Mouse (Mus musculus): Measurements from ENCODE around the gene Wscd2. TPM values are rescaled to one million over a fixed set of nuclear protein-coding genes. Genes with fewer than 3 reads are reported as not detected.

The Wscd2 gene
- total and polyA plus RNA-seq, 3 experiments = 0.27 TPM; not detected in 2

GRCm38 (mm10) chr5:113521037-113521436, 30.9 kb downstream of the Wscd2 start:
- H3K27me3 ChIP-seq (ENCODE audit: insufficient read depth, low read length) = no peaks in the 10 kb centered on the region
- TF ChIP-seq TAL1 (conservative IDR thresholded peaks at IDR 0.05; ENCODE audit: low read depth, low read length) = no peak
- TF ChIP-seq POLR2AphosphoS5 (IDR thresholded peaks at IDR 0.05; ENCODE audit: insufficient replicate concordance, low read depth, low read length) = no peak
- no peak for TF ChIP-seq CTCF (IDR thresholded peaks at IDR 0.05; ENCODE audit: low read depth, low read length)
- no peak for TF ChIP-seq GATA1 (IDR thresholded peaks at IDR 0.05; ENCODE audit: borderline replicate concordance, low read length)
- TF ChIP-seq GATA2 (IDR thresholded peaks at IDR 0.05; ENCODE audit: borderline replicate concordance, low read depth, low read length) = no peak
- no peak overlapping the region for H3K4me3 ChIP-seq (ENCODE audit: low read depth, low read length)
- H3K9me3 ChIP-seq (replicated peaks) = peaks cover 52% of the 10 kb centered on the region
- ATAC-seq (ENCODE audit: extremely low read depth, insufficient number of reproducible peaks, low FRiP score, poor library complexity, severe bottlenecking) (no peak), DNase-seq (ENCODE audit: low spot score) (no peak)
- no peaks in the 10 kb centered on the region for H3K36me3 ChIP-seq (replicated peaks)
- no peaks in the 10 kb centered on the region for H3K4me1 ChIP-seq (ENCODE audit: insufficient read depth, low read depth, low read length)

DNA sequence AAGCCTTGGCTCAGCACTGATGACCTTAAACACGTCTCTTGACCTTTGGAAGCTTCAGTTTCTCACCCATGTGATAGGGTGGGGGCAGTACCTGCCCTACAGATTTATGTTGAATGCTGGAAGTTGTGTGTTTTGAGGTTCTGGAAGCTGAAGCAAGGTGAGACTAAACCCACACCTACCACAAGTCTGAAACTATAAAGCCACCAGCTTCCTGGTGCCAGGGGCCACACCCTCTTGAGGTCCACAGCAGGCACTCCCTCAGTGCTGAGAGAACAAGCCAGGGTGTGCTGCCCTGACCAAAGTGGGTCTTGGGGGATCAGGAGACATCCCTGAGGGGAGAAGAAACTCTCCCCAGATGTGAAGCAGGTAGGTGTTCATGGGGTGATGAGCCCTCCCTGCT, 48.7 kb downstream of the Wscd2 start:
- Histone ChIP-seq H3K4me1 (ENCODE audit: insufficient read depth, low read depth, low read length) (no peaks in the 10 kb centered on the region), H3K4me3 (ENCODE audit: low read depth, low read length) (no peak overlapping the region), H3K9me3 (replicated peaks) (peaks cover 79% of the 10 kb centered on the region), H3K36me3 (replicated peaks) (no peaks in the 10 kb centered on the region), H3K27me3 (ENCODE audit: insufficient read depth, low read length) (no peaks in the 10 kb centered on the region)
- no peak for DNase-seq (ENCODE audit: low spot score)
- no peak for TF ChIP-seq CTCF (IDR thresholded peaks at IDR 0.05; ENCODE audit: low read depth, low read length)
- TF ChIP-seq GATA2 (IDR thresholded peaks at IDR 0.05; ENCODE audit: borderline replicate concordance, low read depth, low read length) = no peak
- no peak for TF ChIP-seq POLR2AphosphoS5 (IDR thresholded peaks at IDR 0.05; ENCODE audit: insufficient replicate concordance, low read depth, low read length)
- TF ChIP-seq GATA1 (IDR thresholded peaks at IDR 0.05; ENCODE audit: borderline replicate concordance, low read length) = no peak
- no peak for TF ChIP-seq TAL1 (conservative IDR thresholded peaks at IDR 0.05; ENCODE audit: low read depth, low read length)
- no peak for ATAC-seq (ENCODE audit: extremely low read depth, insufficient number of reproducible peaks, low FRiP score, poor library complexity, severe bottlenecking)

- ATAC-seq (ENCODE audit: extremely low read depth, insufficient number of reproducible peaks, low FRiP score, poor library complexity, severe bottlenecking) (no peak), DNase-seq (ENCODE audit: low spot score) (no peak)
- Histone ChIP-seq H3K4me1 (ENCODE audit: insufficient read depth, low read depth, low read length) (no peaks in the 10 kb centered on the region), H3K9me3 (replicated peaks) (peaks cover 83% of the 10 kb centered on the region), H3K36me3 (replicated peaks) (no peaks in the 10 kb centered on the region), H3K4me3 (ENCODE audit: low read depth, low read length) (no peak overlapping the region), H3K27me3 (ENCODE audit: insufficient read depth, low read length) (no peaks in the 10 kb centered on the region)
- TF ChIP-seq GATA1 (IDR thresholded peaks at IDR 0.05; ENCODE audit: borderline replicate concordance, low read length) (no peak), GATA2 (IDR thresholded peaks at IDR 0.05; ENCODE audit: borderline replicate concordance, low read depth, low read length) (no peak), TAL1 (conservative IDR thresholded peaks at IDR 0.05; ENCODE audit: low read depth, low read length) (no peak), POLR2AphosphoS5 (IDR thresholded peaks at IDR 0.05; ENCODE audit: insufficient replicate concordance, low read depth, low read length) (no peak), CTCF (IDR thresholded peaks at IDR 0.05; ENCODE audit: low read depth, low read length) (no peak)
Measured at GRCm38 (mm10) chr5:113539438-113539837, 49.3 kb downstream of the Wscd2 start.

DNA sequence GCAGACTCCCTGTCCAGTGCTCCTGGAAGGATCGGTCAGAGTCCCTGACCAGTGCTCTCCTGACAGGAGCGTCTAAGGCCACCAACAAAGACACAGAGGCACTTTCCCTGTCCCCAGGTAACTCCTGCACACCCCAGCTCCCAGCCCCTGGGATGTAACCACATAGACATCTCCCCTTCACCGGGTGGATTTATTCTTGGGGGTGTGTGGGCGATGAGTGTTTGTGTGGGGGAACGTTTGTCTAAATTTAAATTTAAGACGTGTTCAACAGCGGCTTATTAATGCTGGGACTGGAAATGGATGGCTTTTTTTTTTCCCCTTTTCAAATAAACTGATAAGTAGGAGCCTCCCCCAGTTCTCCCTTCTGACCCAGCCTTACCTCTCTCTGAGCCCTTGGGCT, 49.7 kb downstream of the Wscd2 start:
- TF ChIP-seq GATA2 (IDR thresholded peaks at IDR 0.05; ENCODE audit: borderline replicate concordance, low read depth, low read length) (no peak), CTCF (IDR thresholded peaks at IDR 0.05; ENCODE audit: low read depth, low read length) (no peak), POLR2AphosphoS5 (IDR thresholded peaks at IDR 0.05; ENCODE audit: insufficient replicate concordance, low read depth, low read length) (no peak), TAL1 (conservative IDR thresholded peaks at IDR 0.05; ENCODE audit: low read depth, low read length) (no peak), GATA1 (IDR thresholded peaks at IDR 0.05; ENCODE audit: borderline replicate concordance, low read length) (no peak)
- H3K36me3 ChIP-seq (replicated peaks) = no peaks in the 10 kb centered on the region
- H3K9me3 ChIP-seq (replicated peaks) = peaks cover 87% of the 10 kb centered on the region
- no peak overlapping the region for H3K4me3 ChIP-seq (ENCODE audit: low read depth, low read length)
- no peaks in the 10 kb centered on the region for H3K4me1 ChIP-seq (ENCODE audit: insufficient read depth, low read depth, low read length)
- no peak for ATAC-seq (ENCODE audit: extremely low read depth, insufficient number of reproducible peaks, low FRiP score, poor library complexity, severe bottlenecking)
- no peaks in the 10 kb centered on the region for H3K27me3 ChIP-seq (ENCODE audit: insufficient read depth, low read length)
- DNase-seq (ENCODE audit: low spot score) = no peak

DNA sequence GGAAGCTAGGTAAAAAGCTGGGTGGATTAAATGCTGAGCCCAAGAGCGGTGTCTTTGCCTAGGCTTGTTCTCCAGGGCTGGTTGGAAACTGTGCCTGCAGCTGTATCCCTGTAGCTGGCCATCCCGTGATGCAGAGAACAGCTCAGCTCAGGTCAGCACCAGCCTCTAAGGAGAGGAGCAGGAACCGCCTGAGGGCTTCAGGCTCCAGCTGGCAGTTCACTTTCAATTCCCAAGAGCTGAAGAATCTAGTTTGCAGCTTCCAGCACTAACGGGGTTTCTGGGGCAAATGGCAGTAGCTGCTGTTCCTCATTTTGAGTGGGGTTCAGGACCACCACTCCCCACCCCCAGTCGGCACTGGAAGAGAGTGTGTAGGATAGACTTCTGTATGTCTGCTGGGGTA, 51.1 kb downstream of the Wscd2 start:
- peaks cover 94% of the 10 kb centered on the region for H3K9me3 ChIP-seq (replicated peaks)
- H3K36me3 ChIP-seq (replicated peaks) = no peaks in the 10 kb centered on the region
- DNase-seq (ENCODE audit: low spot score) (no peak), ATAC-seq (ENCODE audit: extremely low read depth, insufficient number of reproducible peaks, low FRiP score, poor library complexity, severe bottlenecking) (no peak)
- no peaks in the 10 kb centered on the region for H3K27me3 ChIP-seq (ENCODE audit: insufficient read depth, low read length)
- TF ChIP-seq GATA2 (IDR thresholded peaks at IDR 0.05; ENCODE audit: borderline replicate concordance, low read depth, low read length) (no peak), TAL1 (conservative IDR thresholded peaks at IDR 0.05; ENCODE audit: low read depth, low read length) (no peak), POLR2AphosphoS5 (IDR thresholded peaks at IDR 0.05; ENCODE audit: insufficient replicate concordance, low read depth, low read length) (no peak), GATA1 (IDR thresholded peaks at IDR 0.05; ENCODE audit: borderline replicate concordance, low read length) (no peak), CTCF (IDR thresholded peaks at IDR 0.05; ENCODE audit: low read depth, low read length) (no peak)
- no peaks in the 10 kb centered on the region for H3K4me1 ChIP-seq (ENCODE audit: insufficient read depth, low read depth, low read length)
- no peak overlapping the region for H3K4me3 ChIP-seq (ENCODE audit: low read depth, low read length)

- H3K27me3 ChIP-seq (ENCODE audit: insufficient read depth, low read length) = no peaks in the 10 kb centered on the region
Measured at GRCm38 (mm10) chr5:113542885-113543476, 52.8 kb downstream of the Wscd2 start.

More at GRCm38 (mm10) chr5:113542885-113543476, 52.8 kb downstream of the Wscd2 start:
- H3K9me3 ChIP-seq (replicated peaks) = peaks cover 94% of the 10 kb centered on the region
- ATAC-seq (ENCODE audit: extremely low read depth, insufficient number of reproducible peaks, low FRiP score, poor library complexity, severe bottlenecking) (no peak), DNase-seq (ENCODE audit: low spot score) (no peak)
- H3K36me3 ChIP-seq (replicated peaks) = no peaks in the 10 kb centered on the region
- no peaks in the 10 kb centered on the region for H3K4me1 ChIP-seq (ENCODE audit: insufficient read depth, low read depth, low read length)
- no peak overlapping the region for H3K4me3 ChIP-seq (ENCODE audit: low read depth, low read length)
- TF ChIP-seq CTCF (IDR thresholded peaks at IDR 0.05; ENCODE audit: low read depth, low read length) (no peak), GATA1 (IDR thresholded peaks at IDR 0.05; ENCODE audit: borderline replicate concordance, low read length) (no peak), GATA2 (IDR thresholded peaks at IDR 0.05; ENCODE audit: borderline replicate concordance, low read depth, low read length) (no peak)
